Comparison of ENCODE assay signal across 26 mouse cellular contexts in genomic region chr4:103648209-103648896, GRCm38 (mm10). TPM values are rescaled to one million over a fixed set of nuclear protein-coding genes. Genes with fewer than 3 reads are reported as not detected.
A peak's percentile ranks its signal among the peaks of the same experiment; 100 is the strongest.
DNase-seq lines count a peak whose midpoint lies in the region; ATAC-seq and TF ChIP-seq lines count a peak whose summit lies in the region.
"Had no signal": no experiment of that assay in that cellular context is flagged by ENCODE, and none has a peak within 500 bp of the region (broad histone marks: within the 10 kb centered on the region; RNA-seq: fewer than 3 reads in every experiment).

No protein-coding gene starts in this region.

- H3K4me1 ChIP-seq in hindbrain, embryonic 11.5 days (replicated peaks; ENCODE audit: control insufficient read depth, insufficient read depth, low read length), result no peaks in the 10 kb centered on the region
- peaks cover 2% of the 10 kb centered on the region; the same call in 1 of the 2 replicates for H3K4me1 ChIP-seq in hindbrain, embryonic 16.5 days (ENCODE audit: control insufficient read depth, insufficient read depth, low read depth, low read length)
- peaks cover 12% of the 10 kb centered on the region for H3K4me1 ChIP-seq in forebrain, embryonic 14.5 days (ENCODE audit: control insufficient read depth, insufficient read depth, low read length)
- peaks cover 12% of the 10 kb centered on the region; the same call in 1 of the 2 replicates for H3K4me1 ChIP-seq in midbrain, embryonic 14.5 days (ENCODE audit: control insufficient read depth, insufficient read depth, low read length)
- no peaks in the 10 kb centered on the region for H3K4me1 ChIP-seq in thymus, adult 2 months (replicated peaks; ENCODE audit: control insufficient read depth, insufficient read depth, low read length)
- H3K4me1 ChIP-seq: embryonic facial prominence, embryonic 12.5 days had no signal

- H3K4me3 ChIP-seq in hindbrain, embryonic 11.5 days (ENCODE audit: low read depth, low read length), result no peak overlapping the region
- no peak overlapping the region for H3K4me3 ChIP-seq in hindbrain, embryonic 16.5 days (ENCODE audit: low read length)
- H3K4me3 ChIP-seq in forebrain, embryonic 14.5 days (ENCODE audit: low read depth, low read length), result no peak overlapping the region
- H3K4me3 ChIP-seq in midbrain, embryonic 14.5 days (replicated peaks; ENCODE audit: low read depth, low read length), result no peak overlapping the region
- H3K4me3 ChIP-seq in thymus, adult 2 months (ENCODE audit: control insufficient read depth, insufficient read depth, low read length), result no peak overlapping the region
- H3K4me3 ChIP-seq: embryonic facial prominence, embryonic 12.5 days; gastrocnemius, adult 2 months; left cerebral cortex, adult 2 months had no signal

- no peak for ATAC-seq in hindbrain, embryonic 11.5 days (ENCODE audit: low FRiP score)
- ATAC-seq in hindbrain, embryonic 16.5 days, result no peak
- peak; percentile 54; the same call in 1 of the 2 replicates for ATAC-seq in forebrain, embryonic 14.5 days
- no peak for ATAC-seq in midbrain, embryonic 14.5 days (ENCODE audit: low FRiP score, low TSS enrichment)
- ATAC-seq: inflammation-experienced regulatory T-cells, adult 6 months; liver, postnatal 0 days; lung, postnatal 0 days; Patski had no signal

- peak; percentile 15 for DNase-seq in hindbrain, embryonic 11.5 days (ENCODE audit: low spot score)
- peak; percentile 74 for DNase-seq in brain, embryonic 14.5 days (ENCODE audit: low read depth)
- DNase-seq in forebrain, embryonic 14.5 days (ENCODE audit: low spot score), result peak; percentile 36
- DNase-seq in midbrain, embryonic 14.5 days, result peak; percentile 68
- no peak for DNase-seq in spleen, adult 12 weeks (ENCODE audit: low spot score)
- DNase-seq in urinary bladder, postnatal 36 days (ENCODE audit: low spot score in 2 of 2), result no peak
- no peak for DNase-seq in thymus, adult 2 months
- DNase-seq: adrenal gland, postnatal 36 days; B cell, adult 2 months; cerebellum, adult 11 months; cerebellum, adult 9-11 months; gastrocnemius, adult 2 months; heart, postnatal 4 days; kidney, adult 18-20 months; liver, postnatal 0 days; right cerebral cortex, adult 18-20 months had no signal

- H3K9ac ChIP-seq in hindbrain, embryonic 11.5 days (ENCODE audit: low read depth, low read length), result no peak overlapping the region
- no peak overlapping the region for H3K9ac ChIP-seq in hindbrain, embryonic 16.5 days (ENCODE audit: low read depth, low read length)
- no peak overlapping the region for H3K9ac ChIP-seq in forebrain, embryonic 14.5 days (ENCODE audit: low read length)
- H3K9ac ChIP-seq in midbrain, embryonic 14.5 days (replicated peaks; ENCODE audit: low read length), result no peak overlapping the region; the same call in 1 of the 2 replicates
- H3K9ac ChIP-seq: embryonic facial prominence, embryonic 12.5 days; liver, postnatal 0 days had no signal

- H3K27me3 ChIP-seq in hindbrain, embryonic 11.5 days (ENCODE audit: control insufficient read depth, insufficient read depth, low read length), result no peaks in the 10 kb centered on the region
- no peaks in the 10 kb centered on the region for H3K27me3 ChIP-seq in hindbrain, embryonic 16.5 days (replicated peaks; ENCODE audit: control insufficient read depth, insufficient read depth, low read length)
- H3K27me3 ChIP-seq in forebrain, embryonic 14.5 days (replicated peaks; ENCODE audit: control insufficient read depth, insufficient read depth, low read length), result no peaks in the 10 kb centered on the region
- no peaks in the 10 kb centered on the region for H3K27me3 ChIP-seq in midbrain, embryonic 14.5 days (ENCODE audit: control insufficient read depth, insufficient read depth, low read length)
- no peaks in the 10 kb centered on the region for H3K27me3 ChIP-seq in thymus, adult 2 months (ENCODE audit: control insufficient read depth, insufficient read depth, low read length)
- H3K27me3 ChIP-seq: CH12.LX; embryonic facial prominence, embryonic 12.5 days; Patski had no signal

- no peaks in the 10 kb centered on the region for H3K9me3 ChIP-seq in hindbrain, embryonic 11.5 days (ENCODE audit: control insufficient read depth, low read length)
- H3K9me3 ChIP-seq in hindbrain, embryonic 16.5 days (ENCODE audit: control insufficient read depth, low read length), result no peaks in the 10 kb centered on the region
- no peaks in the 10 kb centered on the region for H3K9me3 ChIP-seq in forebrain, embryonic 14.5 days (replicated peaks; ENCODE audit: control insufficient read depth, low read length)
- H3K9me3 ChIP-seq in midbrain, embryonic 14.5 days (ENCODE audit: control insufficient read depth, low read length), result no peaks in the 10 kb centered on the region
- H3K9me3 ChIP-seq: embryonic facial prominence, embryonic 12.5 days had no signal

- no peaks in the 10 kb centered on the region for H3K36me3 ChIP-seq in hindbrain, embryonic 11.5 days (ENCODE audit: control insufficient read depth, insufficient read depth, low read length)
- no peaks in the 10 kb centered on the region for H3K36me3 ChIP-seq in hindbrain, embryonic 16.5 days (ENCODE audit: control insufficient read depth, insufficient read depth, low read length)
- no peaks in the 10 kb centered on the region for H3K36me3 ChIP-seq in forebrain, embryonic 14.5 days (ENCODE audit: control insufficient read depth, insufficient read depth, low read length)
- H3K36me3 ChIP-seq in midbrain, embryonic 14.5 days (ENCODE audit: control insufficient read depth, insufficient read depth, low read length), result no peaks in the 10 kb centered on the region
- no peaks in the 10 kb centered on the region for H3K36me3 ChIP-seq in thymus, adult 2 months (ENCODE audit: control insufficient read depth, insufficient read depth, low read length)
- H3K36me3 ChIP-seq: embryonic facial prominence, embryonic 12.5 days; G1E had no signal

- H3K4me2 ChIP-seq in hindbrain, embryonic 11.5 days (replicated peaks; ENCODE audit: low read depth, low read length), result no peak overlapping the region
- no peak overlapping the region for H3K4me2 ChIP-seq in hindbrain, embryonic 16.5 days (ENCODE audit: low read length)
- H3K4me2 ChIP-seq in forebrain, embryonic 14.5 days (ENCODE audit: low read length), result no peak overlapping the region
- H3K4me2 ChIP-seq in midbrain, embryonic 14.5 days (ENCODE audit: low read length), result 0 out of 2 replicates have a peak overlapping the region, but pooled peaks have one; percentile 13
- H3K4me2 ChIP-seq: embryonic facial prominence, embryonic 12.5 days; liver, embryonic 11.5 days had no signal

- TF ChIP-seq POLR2A in brain, embryonic 14.5 days (IDR thresholded peaks at IDR 0.05; ENCODE audit: borderline replicate concordance, extremely low read depth, insufficient read depth, insufficient read length, poor library complexity, severe bottlenecking), result no peak
- TF ChIP-seq POLR2A in thymus, adult 2 months (IDR thresholded peaks at IDR 0.05; ENCODE audit: control insufficient read depth, extremely low read depth, insufficient read depth, low read length, poor library complexity), result no peak

- WGBS in hindbrain, embryonic 11.5 days, result 61% methylated on average over 9 of the region's 9 CpGs
- whole genome bisulfite sequencing in hindbrain, embryonic 16.5 days, result 23% methylated on average over 9 of the region's 9 CpGs
- WGBS in forebrain, embryonic 14.5 days, result 13% methylated on average over 9 of the region's 9 CpGs
- WGBS in midbrain, embryonic 14.5 days, result 8% methylated on average over 9 of the region's 9 CpGs
- 77% methylated on average over 9 of the region's 9 CpGs for WGBS in thymus, adult 2 months

- H3K27ac ChIP-seq in hindbrain, embryonic 11.5 days (ENCODE audit: low read depth, low read length), result 0 out of 2 replicates have a peak overlapping the region, but pooled peaks have one; percentile 27
- H3K27ac ChIP-seq in hindbrain, embryonic 16.5 days (ENCODE audit: low read depth, low read length), result no peak overlapping the region
- peak overlapping the region; percentile 9 for H3K27ac ChIP-seq in forebrain, embryonic 14.5 days (ENCODE audit: low read depth, low read length)
- H3K27ac ChIP-seq in midbrain, embryonic 14.5 days (replicated peaks; ENCODE audit: low read depth, low read length), result no peak overlapping the region
- H3K27ac ChIP-seq in thymus, adult 2 months (ENCODE audit: control insufficient read depth, insufficient read depth, low read length), result no peak overlapping the region
- H3K27ac ChIP-seq: embryonic facial prominence, embryonic 12.5 days; gastrocnemius, adult 2 months; left cerebral cortex, adult 2 months; stomach, postnatal 0 days had no signal

- no peak for TF ChIP-seq CTCF in brain, embryonic 14.5 days (IDR thresholded peaks at IDR 0.05; ENCODE audit: borderline replicate concordance, extremely low read depth, insufficient read depth, insufficient read length)
- no peak for TF ChIP-seq CTCF in thymus, adult 2 months (IDR thresholded peaks at IDR 0.05; ENCODE audit: borderline replicate concordance, control insufficient read depth, extremely low read depth, insufficient read depth, low read length, poor library complexity)

RNA-seq across cellular contexts. Expression of gene Dab1, which starts 29.2 kb away (rescaled TPM):
- 42.4 and 55.4 TPM in 2 replicates for polyA plus RNA-seq in hindbrain, embryonic 11.5 days (2014; fragmentation: Nextera tagmentation; extraction: Ambion mirVana)
- 77.5 and 92.1 TPM in 2 replicates for polyA plus RNA-seq in hindbrain, embryonic 16.5 days (2015; fragmentation: Nextera tagmentation; extraction: Ambion mirVana)
- polyA plus RNA-seq in brain, embryonic 14.5 days (2012; rRNA removed), result 49.9 and 54.9 TPM in 2 replicates
- 106 and 137 TPM in 2 replicates for polyA plus RNA-seq in forebrain, embryonic 14.5 days (2014; fragmentation: Nextera tagmentation; extraction: Ambion mirVana)
- polyA plus RNA-seq in midbrain, embryonic 14.5 days (2014; fragmentation: Nextera tagmentation; extraction: Ambion mirVana), result 146 and 148 TPM in 2 replicates
- polyA plus RNA-seq in thymus, adult 2 months (2012; rRNA removed), result 0.28 and 0.33 TPM in 2 replicates
- polyA plus RNA-seq: G1E; inflammation-experienced regulatory T-cells, adult 6 months had no signal

Comparison
In these comparisons a context has a peak if more than half of its experiments do, and no peak if none do; other contexts are left out.
1. H3K27ac ChIP-seq: peak in hindbrain, embryonic 11.5 days (single experiment) and forebrain, embryonic 14.5 days (single experiment); none in hindbrain, embryonic 16.5 days (single experiment), midbrain, embryonic 14.5 days (single experiment) and thymus, adult 2 months (single experiment).
2. DNase-seq: peak in hindbrain, embryonic 11.5 days (single experiment), brain, embryonic 14.5 days (single experiment), forebrain, embryonic 14.5 days (single experiment) and midbrain, embryonic 14.5 days (single experiment); none in spleen, adult 12 weeks (single experiment), urinary bladder, postnatal 36 days (0 of 2) and thymus, adult 2 months (single experiment).
3. RNA of gene Dab1, which starts 29.2 kb away (polyA plus RNA-seq): 146 to 148 TPM in midbrain, embryonic 14.5 days, 106 to 137 TPM in forebrain, embryonic 14.5 days, 77.5 to 92.1 TPM in hindbrain, embryonic 16.5 days, 42.4 to 55.4 TPM in hindbrain, embryonic 11.5 days and 49.9 to 54.9 TPM in brain, embryonic 14.5 days; 0.28 to 0.33 TPM in thymus, adult 2 months; every median in the first group is over 10 times any median in the second.